9 mouse cellular contexts compared by ENCODE assay signal in genomic region chr12:56414861-56415765, GRCm38 (mm10).
DNase-seq lines count a peak whose midpoint lies in the region; ATAC-seq lines count a peak whose summit lies in the region.
"Had no signal": no experiment of that assay in that cellular context is flagged by ENCODE, and none has a peak within 500 bp of the region (broad histone marks: within the 10 kb centered on the region; RNA-seq: fewer than 3 reads in every experiment).

No protein-coding gene starts in this region.

- H3K4me3 ChIP-seq in heart, embryonic 12.5 days = no peak overlapping the region
- H3K4me3 ChIP-seq: embryonic facial prominence, embryonic 12.5 days had no signal

- peak; percentile 38 for DNase-seq in heart, adult 8-10 months (ENCODE audit: low spot score)
- peak; percentile 86 for DNase-seq in brain, adult 2 months (ENCODE audit: low read depth, low spot score)
- peak; percentile 26 to 27 for DNase-seq in frontal cortex, postnatal 36 days (ENCODE audit: low spot score in 2 of 2)
- peak; percentile 48 to 55 for DNase-seq in layer of hippocampus, postnatal 36 days
- peak; percentile 68 to 77 for DNase-seq in right cerebral cortex, postnatal 10 days (ENCODE audit: low spot score in 2 of 2)
- no peak for DNase-seq in kidney, postnatal 14 days

- H3K27me3 ChIP-seq in heart, embryonic 12.5 days (replicated peaks) = no peaks in the 10 kb centered on the region
- H3K27me3 ChIP-seq: embryonic facial prominence, embryonic 12.5 days had no signal

- no peaks in the 10 kb centered on the region for H3K36me3 ChIP-seq in heart, embryonic 12.5 days
- H3K36me3 ChIP-seq: embryonic facial prominence, embryonic 12.5 days had no signal

- H3K9me3 ChIP-seq in heart, embryonic 12.5 days (replicated peaks) = no peaks in the 10 kb centered on the region
- H3K9me3 ChIP-seq: embryonic facial prominence, embryonic 12.5 days had no signal

- H3K4me1 ChIP-seq in heart, embryonic 12.5 days (replicated peaks) = no peaks in the 10 kb centered on the region
- H3K4me1 ChIP-seq: embryonic facial prominence, embryonic 12.5 days had no signal

- no peak overlapping the region for H3K27ac ChIP-seq in heart, embryonic 12.5 days (ENCODE audit: poor library complexity, severe bottlenecking)
- H3K27ac ChIP-seq: embryonic facial prominence, embryonic 12.5 days had no signal

- 75% methylated on average over 8 of the region's 8 CpGs for WGBS in heart, embryonic 12.5 days

- H3K9ac ChIP-seq in heart, embryonic 12.5 days = no peak overlapping the region
- H3K9ac ChIP-seq: embryonic facial prominence, embryonic 12.5 days had no signal

- no peak for ATAC-seq in heart, embryonic 12.5 days (ENCODE audit: insufficient number of reproducible peaks, low FRiP score)
- ATAC-seq in megakaryocyte-erythroid progenitor cell, adult 5-6 weeks (replicated peaks; ENCODE audit: low FRiP score, low TSS enrichment, poor library complexity, severe bottlenecking) = no peak

- no peak overlapping the region for H3K4me2 ChIP-seq in heart, embryonic 12.5 days
- H3K4me2 ChIP-seq: embryonic facial prominence, embryonic 12.5 days had no signal
